Mouse (Mus musculus) embryonic facial prominence, embryonic 14.5 days (tissue): ENCODE measurements around the gene Tead3. TPM values are rescaled to one million over a fixed set of nuclear protein-coding genes. Genes with fewer than 3 reads are reported as not detected.
A peak's percentile ranks its signal among the peaks of the same experiment; 100 is the strongest.

Experiments used
- ATAC-seq: fragments of 200-750 bp; cut with Nextera tagmentation; 2 replicates; pipeline ENCODE4 v1.8.0; 2017; ENCODE audit warnings: low read depth, moderate number of reproducible peaks, moderate TSS enrichment
- DNase-seq: peaks from one replicate; pipeline ENCODE4 v3.0.0-alpha.2; 2015; ENCODE audit warnings: low spot score
- H3K27ac ChIP-seq: fragments of 300-500 bp; sonication (generic); replicated peaks from 2 replicates; pipeline ENCODE4 v1.5.1; 2014; ENCODE audit warnings: low read depth, mild to moderate bottlenecking, low read length, moderate library complexity
- H3K27me3 ChIP-seq: fragments of 300-500 bp; sonication (generic); replicated peaks from 2 replicates; pipeline ENCODE4 v1.6.1; 2014; ENCODE audit warnings: low read length; ENCODE audit not compliant: control insufficient read depth, insufficient read depth
- H3K36me3 ChIP-seq: fragments of 300-500 bp; sonication (generic); 2 replicates; pipeline ENCODE4 v1.6.1; 2014; ENCODE audit warnings: low read length, mixed read lengths; ENCODE audit not compliant: control insufficient read depth, insufficient read depth
- H3K4me1 ChIP-seq: fragments of 300-500 bp; sonication (generic); 2 replicates; pipeline ENCODE4 v1.6.1; 2014; ENCODE audit warnings: antibody characterized with exemption, low read length; ENCODE audit not compliant: control insufficient read depth, insufficient read depth
- H3K4me2 ChIP-seq: fragments of 300-500 bp; sonication (generic); 2 replicates; pipeline ENCODE4 v1.6.1; 2014; ENCODE audit warnings: low read depth, mild to moderate bottlenecking, low read length, moderate library complexity, mixed read lengths
- H3K4me3 ChIP-seq: fragments of 300-500 bp; sonication (generic); 2 replicates; pipeline ENCODE4 v1.5.1; 2014; ENCODE audit warnings: low read depth, mild to moderate bottlenecking, low read length
- H3K9ac ChIP-seq: fragments of 300-500 bp; sonication (generic); 2 replicates; pipeline ENCODE4 v1.6.1; 2014; ENCODE audit warnings: low read depth, mild to moderate bottlenecking, low read length, moderate library complexity, mixed read lengths
- H3K9me3 ChIP-seq: fragments of 300-500 bp; sonication (generic); 2 replicates; pipeline ENCODE4 v1.6.1; 2016; ENCODE audit warnings: low read length; ENCODE audit not compliant: control insufficient read depth
- WGBS: fragments of 180-500 bp; shearing (Covaris S2); extraction: QIAGEN DNeasy Blood & Tissue Kit; methylation state at CpG from one replicate; pipeline ENCODE4 v1.1.7; 2014; 5-methylcytosine and 5-hydroxymethylcytosine counted together
- polyA plus RNA-seq: library from polyadenylated mRNA; unstranded; fragments of >200 nt; fragmentation: Nextera tagmentation; extraction: Ambion mirVana; gene quantifications from 2 replicates; pipeline ENCODE4 v1.2.1, GENCODE M21; 2014

The Tead3 gene
- polyA plus RNA-seq, 1 experiment from 2014 or later, result 11.3 TPM

- H3K36me3 ChIP-seq, result peaks cover 20% of the 10 kb centered on the region
- H3K4me3 ChIP-seq, result no peak overlapping the region
- no peak overlapping the region for H3K4me2 ChIP-seq
- H3K9me3 ChIP-seq, result no peaks in the 10 kb centered on the region
- H3K27ac ChIP-seq, result no peak overlapping the region
- H3K9ac ChIP-seq, result 0 out of 2 replicates have a peak overlapping the region, but pooled peaks have one; percentile 43
- DNase-seq, result no peak
- H3K4me1 ChIP-seq, result no peaks in the 10 kb centered on the region; the same call in 1 of the 2 replicates
- no peak for ATAC-seq
- no peaks in the 10 kb centered on the region for H3K27me3 ChIP-seq
- WGBS, result 25% methylated on average over 9 of the region's 11 CpGs
Measured at GRCm38 (mm10) chr17:28299669-28300320, 50.8 kb downstream of the Tead3 start.

GRCm38 (mm10) chr17:28298888-28299287 lies 51.7 kb downstream of the Tead3 start:
- H3K27ac ChIP-seq, result no peak overlapping the region
- H3K4me2 ChIP-seq, result no peak overlapping the region

GRCm38 (mm10) chr17:28294449-28295333 lies 55.9 kb downstream of the Tead3 start:
- ATAC-seq (peak; percentile 45), DNase-seq (peak; percentile 30)
- Histone ChIP-seq H3K4me1 (no peaks in the 10 kb centered on the region), H3K36me3 (peaks cover 21% of the 10 kb centered on the region), H3K27ac (peak overlapping the region; percentile 15; the same call in 1 of the 2 replicates), H3K4me3 (no peak overlapping the region), H3K9me3 (0 out of 2 replicates have a peak, but pooled peaks cover 4% of the 10 kb centered on the region), H3K9ac (peak overlapping the region; percentile 19; the same call in 1 of the 2 replicates), H3K27me3 (no peaks in the 10 kb centered on the region), H3K4me2 (no peak overlapping the region)
- 60% methylated on average over 12 of the region's 17 CpGs for WGBS

More at GRCm38 (mm10) chr17:28298888-28299287, 51.7 kb downstream of the Tead3 start:
- ATAC-seq (no peak), DNase-seq (no peak)
- H3K36me3 ChIP-seq, result peaks cover 20% of the 10 kb centered on the region
- WGBS, result 94% methylated on average over 17 of the region's 17 CpGs
- no peaks in the 10 kb centered on the region for H3K9me3 ChIP-seq
- no peak overlapping the region for H3K9ac ChIP-seq
- H3K27me3 ChIP-seq, result no peaks in the 10 kb centered on the region
- no peak overlapping the region for H3K4me3 ChIP-seq
- no peaks in the 10 kb centered on the region; the same call in 1 of the 2 replicates for H3K4me1 ChIP-seq

GRCm38 (mm10) chr17:28293716-28294115 lies 56.9 kb downstream of the Tead3 start:
- 43% methylated on average over 4 of the region's 4 CpGs for WGBS

GRCm38 (mm10) chr17:28291346-28291745 lies 59.3 kb downstream of the Tead3 start:
- no peak overlapping the region for H3K4me3 ChIP-seq
- WGBS, result 79% methylated on average over 7 of the region's 7 CpGs
- H3K4me2 ChIP-seq, result no peak overlapping the region
- no peaks in the 10 kb centered on the region for H3K4me1 ChIP-seq
- ATAC-seq (no peak), DNase-seq (no peak)
- H3K36me3 ChIP-seq, result peaks cover 8% of the 10 kb centered on the region; the same call in 1 of the 2 replicates
- no peaks in the 10 kb centered on the region for H3K27me3 ChIP-seq
- 0 out of 2 replicates have a peak, but pooled peaks cover 4% of the 10 kb centered on the region for H3K9me3 ChIP-seq
- no peak overlapping the region for H3K27ac ChIP-seq
- H3K9ac ChIP-seq, result no peak overlapping the region

More at GRCm38 (mm10) chr17:28293716-28294115, 56.9 kb downstream of the Tead3 start:
- Histone ChIP-seq H3K4me3 (no peak overlapping the region), H3K36me3 (peaks cover 14% of the 10 kb centered on the region), H3K4me1 (no peaks in the 10 kb centered on the region), H3K4me2 (no peak overlapping the region), H3K27me3 (no peaks in the 10 kb centered on the region), H3K9me3 (0 out of 2 replicates have a peak, but pooled peaks cover 4% of the 10 kb centered on the region), H3K27ac (no peak overlapping the region), H3K9ac (no peak overlapping the region)
- ATAC-seq, result no peak
- DNase-seq, result peak; percentile 55

- peaks cover 8% of the 10 kb centered on the region; the same call in 1 of the 2 replicates for H3K36me3 ChIP-seq
- H3K4me1 ChIP-seq, result no peaks in the 10 kb centered on the region
- H3K4me2 ChIP-seq, result no peak overlapping the region
- H3K4me3 ChIP-seq, result no peak overlapping the region
- no peak overlapping the region for H3K27ac ChIP-seq
- no peak overlapping the region for H3K9ac ChIP-seq
- H3K9me3 ChIP-seq, result 0 out of 2 replicates have a peak, but pooled peaks cover 4% of the 10 kb centered on the region
- DNase-seq (no peak), ATAC-seq (no peak)
- H3K27me3 ChIP-seq, result no peaks in the 10 kb centered on the region
- 79% methylated on average over 11 of the region's 11 CpGs for WGBS
Measured at GRCm38 (mm10) chr17:28290671-28291070, 59.9 kb downstream of the Tead3 start.

- ATAC-seq (no peak), DNase-seq (no peak)
- H3K4me3 ChIP-seq, result no peak overlapping the region
- H3K27ac ChIP-seq, result no peak overlapping the region
- WGBS, result 69% methylated on average over 3 of the region's 3 CpGs
- no peaks in the 10 kb centered on the region for H3K27me3 ChIP-seq
- H3K36me3 ChIP-seq, result peaks cover 8% of the 10 kb centered on the region; the same call in 1 of the 2 replicates
- H3K4me1 ChIP-seq, result no peaks in the 10 kb centered on the region
- no peak overlapping the region for H3K9ac ChIP-seq
- 0 out of 2 replicates have a peak, but pooled peaks cover 4% of the 10 kb centered on the region for H3K9me3 ChIP-seq
- H3K4me2 ChIP-seq, result no peak overlapping the region
Measured at GRCm38 (mm10) chr17:28290262-28290661, 60.4 kb downstream of the Tead3 start.

GRCm38 (mm10) chr17:28287980-28288379 lies 62.6 kb downstream of the Tead3 start:
- Histone ChIP-seq H3K9ac (no peak overlapping the region), H3K4me1 (no peaks in the 10 kb centered on the region), H3K4me2 (no peak overlapping the region), H3K27me3 (no peaks in the 10 kb centered on the region), H3K36me3 (peaks cover 8% of the 10 kb centered on the region; the same call in 1 of the 2 replicates), H3K27ac (no peak overlapping the region), H3K4me3 (no peak overlapping the region), H3K9me3 (0 out of 2 replicates have a peak, but pooled peaks cover 4% of the 10 kb centered on the region)
- 66% methylated on average over 5 of the region's 5 CpGs for WGBS
- no peak for DNase-seq
- no peak for ATAC-seq
